Mouse (Mus musculus) right cerebral cortex, postnatal 25 days (tissue): ENCODE results near the gene Rps26.
"Not testable (repeated sequence)": the region's sequence is repeated elsewhere in the genome, so short reads cannot be mapped to it uniquely, and the experiment has no call there.

Experiments
- DNase-seq: peaks from one replicate; pipeline ENCODE4 v3.0.0; 2022

Rps26 gene

GRCm38 (mm10) chr10:128640891-128641290 lies 14.3 kb upstream of the Rps26 start:
- DNase-seq: no peak

GRCm38 (mm10) chr10:128639999-128640398 lies 13.5 kb upstream of the Rps26 start:
- DNase-seq: no peak

- DNase-seq: no peak
Observed at GRCm38 (mm10) chr10:128637011-128637410, 10.5 kb upstream of the Rps26 start.

- no peak for DNase-seq
Observed at GRCm38 (mm10) chr10:128636561-128636960, 10.0 kb upstream of the Rps26 start.

GRCm38 (mm10) chr10:128635697-128636096 lies 9.2 kb upstream of the Rps26 start:
- no peak for DNase-seq

- DNase-seq: no peak
Observed at GRCm38 (mm10) chr10:128631571-128631970, 5.0 kb upstream of the Rps26 start.

GRCm38 (mm10) chr10:128630306-128630705 lies 3.8 kb upstream of the Rps26 start:
- DNase-seq: not testable (repeated sequence)

- no peak for DNase-seq
Observed at GRCm38 (mm10) chr10:128629746-128630145, 3.2 kb upstream of the Rps26 start.

GRCm38 (mm10) chr10:128627398-128628317 lies 1.1 kb upstream of the Rps26 start:
- DNase-seq: no peak

- no peak for DNase-seq
Observed at GRCm38 (mm10) chr10:128625287-128625894, 1.2 kb downstream of the Rps26 start.

GRCm38 (mm10) chr10:128623106-128623613 lies 3.4 kb downstream of the Rps26 start:
- not testable (repeated sequence) for DNase-seq

- no peak for DNase-seq
Observed at GRCm38 (mm10) chr10:128622702-128623101, 3.8 kb downstream of the Rps26 start.

- DNase-seq: no peak
Observed at GRCm38 (mm10) chr10:128621986-128622520, 4.5 kb downstream of the Rps26 start.

- DNase-seq: no peak
Observed at GRCm38 (mm10) chr10:128620241-128620640, 6.3 kb downstream of the Rps26 start.

GRCm38 (mm10) chr10:128619148-128619547 lies 7.4 kb downstream of the Rps26 start:
- not testable (repeated sequence) for DNase-seq

- no peak for DNase-seq
Observed at GRCm38 (mm10) chr10:128618570-128618969, 8.0 kb downstream of the Rps26 start.

- DNase-seq: not testable (repeated sequence)
Observed at GRCm38 (mm10) chr10:128615798-128616448, 10.6 kb downstream of the Rps26 start.

GRCm38 (mm10) chr10:128614934-128615333 lies 11.6 kb downstream of the Rps26 start:
- no peak for DNase-seq

- DNase-seq: not testable (repeated sequence)
Observed at GRCm38 (mm10) chr10:128613820-128614219, 12.7 kb downstream of the Rps26 start.

- no peak for DNase-seq
Observed at GRCm38 (mm10) chr10:128613154-128613440, 13.4 kb downstream of the Rps26 start.

GRCm38 (mm10) chr10:128612433-128613153 lies 14.0 kb downstream of the Rps26 start:
- peak; percentile 70 for DNase-seq

- no peak for DNase-seq
Observed at GRCm38 (mm10) chr10:128606483-128606882, 20.1 kb downstream of the Rps26 start.
